Mouse (Mus musculus) neural tube, embryonic 11.5 days (tissue): ENCODE data around the gene Chchd10. TPM values are rescaled to one million over a fixed set of nuclear protein-coding genes. Genes with fewer than 3 reads are reported as not detected.

Source experiments
- ATAC-seq: fragments of 200-750 bp; cut with Nextera tagmentation; 2 replicates; pipeline ENCODE4 v1.8.0; 2017; ENCODE audit warnings: moderate number of reproducible peaks, mild to moderate bottlenecking, moderate TSS enrichment, moderate library complexity; ENCODE audit not compliant: insufficient read depth, low FRiP score, low TSS enrichment
- DNase-seq: peaks from one replicate; pipeline ENCODE4 v3.0.0-alpha.2; 2015; ENCODE audit warnings: low spot score
- H3K27ac ChIP-seq: fragments of 300-500 bp; sonication (generic); 2 replicates; pipeline ENCODE4 v1.5.1; 2014; ENCODE audit warnings: low read depth, mild to moderate bottlenecking, low read length
- H3K27me3 ChIP-seq: fragments of 300-500 bp; sonication (generic); 2 replicates; pipeline ENCODE4 v1.6.1; 2014; ENCODE audit warnings: mild to moderate bottlenecking, low read length, mixed read lengths; ENCODE audit not compliant: control insufficient read depth, insufficient read depth
- H3K36me3 ChIP-seq: fragments of 300-500 bp; sonication (generic); 2 replicates; pipeline ENCODE4 v1.6.1; 2014; ENCODE audit warnings: mild to moderate bottlenecking, low read length, moderate library complexity, mixed read lengths; ENCODE audit not compliant: control insufficient read depth, insufficient read depth
- H3K4me1 ChIP-seq: fragments of 300-500 bp; sonication (generic); 2 replicates; pipeline ENCODE4 v1.6.1; 2014; ENCODE audit warnings: low read length, mixed read lengths; ENCODE audit not compliant: control insufficient read depth, insufficient read depth
- H3K4me2 ChIP-seq: fragments of 300-500 bp; sonication (generic); 2 replicates; pipeline ENCODE4 v1.6.1; 2014; ENCODE audit warnings: low read depth, mild to moderate bottlenecking, moderate library complexity
- H3K4me3 ChIP-seq: fragments of 300-500 bp; sonication (generic); 2 replicates; pipeline ENCODE4 v1.5.1; 2014; ENCODE audit warnings: low read depth, low read length
- H3K9ac ChIP-seq: fragments of 300-500 bp; sonication (generic); 2 replicates; pipeline ENCODE4 v1.6.1; 2014; ENCODE audit warnings: mild to moderate bottlenecking, low read length
- H3K9me3 ChIP-seq: fragments of 300-500 bp; sonication (generic); 2 replicates; pipeline ENCODE4 v1.6.1; 2016; ENCODE audit warnings: low read length; ENCODE audit not compliant: control insufficient read depth
- WGBS: fragments of 180-500 bp; shearing (Covaris S2); extraction: QIAGEN DNeasy Blood & Tissue Kit; methylation state at CpG from one replicate; pipeline ENCODE4 v1.1.7; 2014; 5-methylcytosine and 5-hydroxymethylcytosine counted together
- polyA plus RNA-seq: library from polyadenylated mRNA; unstranded; fragments of >200 nt; fragmentation: Nextera tagmentation; extraction: Ambion mirVana; gene quantifications from 2 replicates; pipeline ENCODE4 v1.2.1, GENCODE M21; 2014

Gene Chchd10
- polyA plus RNA-seq, 1 experiment from 2014 or later = 11.7 TPM

- Histone ChIP-seq H3K9me3 (no peaks in the 10 kb centered on the region), H3K36me3 (no peaks in the 10 kb centered on the region), H3K4me2 (no peak overlapping the region), H3K9ac (no peak overlapping the region), H3K4me1 (peaks cover 6% of the 10 kb centered on the region; the same call in 1 of the 2 replicates), H3K27ac (no peak overlapping the region), H3K4me3 (no peak overlapping the region), H3K27me3 (peaks cover 10% of the 10 kb centered on the region)
- 65% methylated on average over 9 of the region's 9 CpGs for WGBS
- DNase-seq (no peak), ATAC-seq (no peak)
Observed at GRCm38 (mm10) chr10:75941042-75941824, 8.3 kb downstream of the Chchd10 start.

- Histone ChIP-seq H3K36me3 (no peaks in the 10 kb centered on the region), H3K4me1 (peaks cover 6% of the 10 kb centered on the region; the same call in 1 of the 2 replicates), H3K27me3 (no peaks in the 10 kb centered on the region), H3K9me3 (no peaks in the 10 kb centered on the region), H3K4me2 (no peak within 1 kb of the TSS), H3K9ac (no peak within 1 kb of the TSS), H3K4me3 (no peak within 1 kb of the TSS), H3K27ac (0 out of 2 replicates have a peak within 1 kb of the TSS, but pooled peaks have one; percentile 51)
- WGBS = 81% methylated on average over 15 of the region's 15 CpGs
- ATAC-seq (no peak), DNase-seq (no peak)
Observed at GRCm38 (mm10) chr10:75942736-75943477, 10.0 kb downstream of the Chchd10 start, which contains the start of gene Vpreb3. Gene Vpreb3 (plus strand): TSS chr10:75943057.

GRCm38 (mm10) chr10:75944066-75944772 is 11.3 kb downstream of the Chchd10 start:
- H3K9me3 ChIP-seq = no peaks in the 10 kb centered on the region
- 25% methylated on average over 11 of the region's 11 CpGs for WGBS
- ATAC-seq (no peak; the same call in 1 of the 2 replicates), DNase-seq (no peak)
- no peaks in the 10 kb centered on the region for H3K36me3 ChIP-seq
- no peak overlapping the region for H3K9ac ChIP-seq
- H3K4me3 ChIP-seq = no peak overlapping the region
- H3K4me1 ChIP-seq = peaks cover 6% of the 10 kb centered on the region; the same call in 1 of the 2 replicates
- no peak overlapping the region for H3K4me2 ChIP-seq
- H3K27me3 ChIP-seq = no peaks in the 10 kb centered on the region
- 0 out of 2 replicates have a peak overlapping the region, but pooled peaks have one; percentile 51 for H3K27ac ChIP-seq

- H3K4me2 ChIP-seq = no peak overlapping the region
- DNase-seq (no peak), ATAC-seq (no peak)
- no peak overlapping the region for H3K9ac ChIP-seq
- 91% methylated on average over 7 of the region's 7 CpGs for WGBS
- no peaks in the 10 kb centered on the region for H3K9me3 ChIP-seq
- no peak overlapping the region for H3K4me3 ChIP-seq
- H3K27me3 ChIP-seq = no peaks in the 10 kb centered on the region
- peaks cover 6% of the 10 kb centered on the region; the same call in 1 of the 2 replicates for H3K4me1 ChIP-seq
- H3K36me3 ChIP-seq = no peaks in the 10 kb centered on the region
- no peak overlapping the region for H3K27ac ChIP-seq
Observed at GRCm38 (mm10) chr10:75945213-75945612, 12.3 kb downstream of the Chchd10 start.

GRCm38 (mm10) chr10:75945896-75946295 is 13.0 kb downstream of the Chchd10 start:
- H3K36me3 ChIP-seq = no peaks in the 10 kb centered on the region
- no peak overlapping the region for H3K27ac ChIP-seq
- no peaks in the 10 kb centered on the region for H3K27me3 ChIP-seq
- no peaks in the 10 kb centered on the region for H3K9me3 ChIP-seq
- ATAC-seq (no peak), DNase-seq (no peak)
- H3K4me2 ChIP-seq = no peak overlapping the region
- WGBS = 87% methylated on average over 7 of the region's 7 CpGs
- H3K4me1 ChIP-seq = peaks cover 10% of the 10 kb centered on the region
- no peak overlapping the region for H3K4me3 ChIP-seq
- H3K9ac ChIP-seq = no peak overlapping the region

- Histone ChIP-seq H3K9ac (no peak overlapping the region), H3K36me3 (no peaks in the 10 kb centered on the region), H3K27me3 (no peaks in the 10 kb centered on the region), H3K4me2 (no peak overlapping the region), H3K4me3 (no peak overlapping the region), H3K4me1 (peaks cover 11% of the 10 kb centered on the region), H3K9me3 (no peaks in the 10 kb centered on the region), H3K27ac (no peak overlapping the region)
- ATAC-seq (no peak), DNase-seq (no peak)
- 90% methylated on average over 5 of the region's 5 CpGs for WGBS
Observed at GRCm38 (mm10) chr10:75948079-75948478, 15.1 kb downstream of the Chchd10 start.

- no peak for ATAC-seq
Observed at GRCm38 (mm10) chr10:75949053-75950045, 16.4 kb downstream of the Chchd10 start.

More at GRCm38 (mm10) chr10:75949053-75950045, 16.4 kb downstream of the Chchd10 start:
- Histone ChIP-seq H3K27ac (no peak overlapping the region), H3K9ac (no peak overlapping the region), H3K9me3 (no peaks in the 10 kb centered on the region), H3K4me2 (no peak overlapping the region), H3K36me3 (no peaks in the 10 kb centered on the region), H3K27me3 (no peaks in the 10 kb centered on the region), H3K4me3 (no peak overlapping the region), H3K4me1 (peaks cover 8% of the 10 kb centered on the region)
- WGBS = 83% methylated on average over 22 of the region's 22 CpGs
- DNase-seq = no peak
